Mouse (Mus musculus) heart, embryonic 11.5 days (tissue): ENCODE measurements around the gene Fam104a. TPM values are rescaled to one million over a fixed set of nuclear protein-coding genes. Genes with fewer than 3 reads are reported as not detected.

Experiments
- ATAC-seq: fragments of 200-750 bp; cut with Nextera tagmentation; replicated peaks from 2 replicates; pipeline ENCODE4 v1.8.0; 2017; ENCODE audit warnings: moderate library complexity; ENCODE audit not compliant: insufficient number of reproducible peaks, low FRiP score, low TSS enrichment
- H3K27ac ChIP-seq: fragments of 300-500 bp; sonication (generic); 2 replicates; pipeline ENCODE4 v1.5.1; 2014; ENCODE audit warnings: mild to moderate bottlenecking, low read depth, low read length
- H3K27me3 ChIP-seq: fragments of 300-500 bp; sonication (generic); 2 replicates; pipeline ENCODE4 v1.6.1; 2014; ENCODE audit warnings: mild to moderate bottlenecking, low read length, mixed read lengths; ENCODE audit not compliant: control insufficient read depth, insufficient read depth
- H3K36me3 ChIP-seq: fragments of 300-500 bp; sonication (generic); 2 replicates; pipeline ENCODE4 v1.6.1; 2014; ENCODE audit warnings: mild to moderate bottlenecking, low read length, moderate library complexity, mixed read lengths; ENCODE audit not compliant: control insufficient read depth, insufficient read depth
- H3K4me1 ChIP-seq: fragments of 300-500 bp; sonication (generic); 2 replicates; pipeline ENCODE4 v1.6.1; 2014; ENCODE audit warnings: low read length; ENCODE audit not compliant: control insufficient read depth, insufficient read depth
- H3K4me2 ChIP-seq: fragments of 300-500 bp; sonication (generic); 2 replicates; pipeline ENCODE4 v1.6.1; 2014; ENCODE audit warnings: mild to moderate bottlenecking, moderate library complexity
- H3K4me3 ChIP-seq: fragments of 300-500 bp; sonication (generic); 2 replicates; pipeline ENCODE4 v1.5.1; 2014; ENCODE audit warnings: low read depth, low read length
- H3K9ac ChIP-seq: fragments of 300-500 bp; sonication (generic); 2 replicates; pipeline ENCODE4 v1.6.1; 2014; ENCODE audit warnings: mild to moderate bottlenecking, low read depth, low read length, moderate library complexity
- H3K9me3 ChIP-seq: fragments of 300-500 bp; sonication (generic); replicated peaks from 2 replicates; pipeline ENCODE4 v1.6.1; 2016; ENCODE audit warnings: low read length; ENCODE audit not compliant: control insufficient read depth
- WGBS: fragments of 180-500 bp; shearing (Covaris S2); extraction: QIAGEN DNeasy Blood & Tissue Kit; methylation state at CpG from one replicate; pipeline ENCODE4 v1.1.7; 2014; ENCODE audit not compliant: insufficient replicate concordance; 5-methylcytosine and 5-hydroxymethylcytosine counted together
- polyA plus RNA-seq: library from polyadenylated mRNA; unstranded; fragments of >200 nt; fragmentation: Nextera tagmentation; extraction: Ambion mirVana; gene quantifications from 2 replicates; pipeline ENCODE4 v1.2.1, GENCODE M21; 2014

Gene Fam104a
- polyA plus RNA-seq, 1 experiment from 2014 or later, result 54.7 TPM

DNA sequence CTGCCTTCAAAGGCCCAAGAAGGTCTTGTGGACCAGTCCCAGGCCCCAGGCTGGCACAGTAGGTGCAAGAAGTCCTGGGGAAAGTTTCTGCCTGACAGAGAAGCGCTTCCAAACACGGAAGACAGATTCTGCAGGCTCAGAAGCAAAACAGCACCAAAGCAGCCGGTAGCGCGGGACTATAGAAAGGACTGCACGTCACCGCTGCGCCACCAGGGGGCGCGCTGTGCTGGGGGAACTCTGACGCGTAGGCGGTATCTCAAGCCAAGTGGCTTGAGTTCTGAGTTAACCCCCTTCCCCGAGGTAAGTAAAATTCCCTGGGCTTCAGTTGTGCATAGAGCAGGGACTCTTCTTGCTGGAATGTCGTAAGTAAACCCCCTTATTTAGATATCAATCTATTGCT lies 35.8 kb downstream of the Fam104a start:
- Histone ChIP-seq H3K27ac (no peak overlapping the region), H3K4me2 (peak overlapping the region; percentile 43), H3K4me3 (peak overlapping the region; percentile 12; the same call in 1 of the 2 replicates), H3K9ac (0 out of 2 replicates have a peak overlapping the region, but pooled peaks have one; percentile 40), H3K9me3 (no peaks in the 10 kb centered on the region), H3K36me3 (peaks cover 11% of the 10 kb centered on the region), H3K4me1 (peaks cover 13% of the 10 kb centered on the region), H3K27me3 (no peaks in the 10 kb centered on the region)
- 3% methylated on average over 15 of the region's 15 CpGs for WGBS
- no peak for ATAC-seq

DNA sequence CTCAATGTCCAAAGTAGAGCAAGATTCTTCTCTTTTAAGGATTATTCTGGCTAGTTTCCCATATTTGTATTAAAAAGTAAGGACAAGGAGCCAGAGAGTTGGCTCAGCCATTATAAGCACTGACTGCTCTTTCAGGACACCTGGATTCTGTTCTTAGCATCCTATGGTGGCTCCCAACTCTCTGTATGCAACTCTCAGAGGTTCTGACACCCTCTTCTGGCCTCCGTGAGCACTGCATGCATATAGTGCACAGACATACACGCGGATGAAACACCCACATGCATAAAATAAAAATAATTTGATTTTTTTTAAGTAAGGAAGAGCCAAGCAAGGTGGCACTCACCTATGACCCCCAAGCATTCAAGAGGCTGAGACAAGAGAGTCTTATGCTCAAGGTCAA lies 38.8 kb downstream of the Fam104a start:
- no peak overlapping the region for H3K27ac ChIP-seq
- no peaks in the 10 kb centered on the region for H3K36me3 ChIP-seq
- WGBS, result 86% methylated on average over 3 of the region's 3 CpGs
- no peaks in the 10 kb centered on the region for H3K9me3 ChIP-seq
- H3K4me1 ChIP-seq, result peaks cover 9% of the 10 kb centered on the region
- no peaks in the 10 kb centered on the region for H3K27me3 ChIP-seq
- no peak overlapping the region for H3K9ac ChIP-seq
- no peak for ATAC-seq
- no peak overlapping the region for H3K4me2 ChIP-seq
- no peak overlapping the region for H3K4me3 ChIP-seq

DNA sequence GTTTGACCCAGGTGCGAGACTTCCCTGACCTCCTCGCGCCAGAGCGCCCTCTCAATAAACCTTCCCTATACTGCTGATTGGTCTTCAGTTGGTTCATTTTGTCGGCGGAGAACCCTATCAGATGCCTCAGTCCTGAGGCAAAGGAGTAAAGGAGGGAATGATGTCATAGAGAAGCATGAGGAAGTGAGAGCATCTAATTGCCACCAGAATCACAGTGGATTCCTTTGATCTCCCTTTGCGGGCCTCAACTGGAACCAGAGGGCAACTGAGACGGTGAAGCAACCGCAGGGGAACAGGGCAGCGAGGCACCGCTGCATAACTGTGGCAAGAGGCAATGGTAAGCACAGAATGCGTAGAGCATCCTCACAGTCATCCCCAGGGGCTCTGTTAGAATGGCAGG lies 45.3 kb downstream of the Fam104a start:
- Histone ChIP-seq H3K4me2 (no peak overlapping the region), H3K27me3 (no peaks in the 10 kb centered on the region), H3K9ac (no peak overlapping the region), H3K4me1 (no peaks in the 10 kb centered on the region), H3K27ac (no peak overlapping the region), H3K36me3 (no peaks in the 10 kb centered on the region), H3K9me3 (no peaks in the 10 kb centered on the region), H3K4me3 (no peak overlapping the region)
- WGBS, result 84% methylated on average over 12 of the region's 12 CpGs
- ATAC-seq, result no peak

DNA sequence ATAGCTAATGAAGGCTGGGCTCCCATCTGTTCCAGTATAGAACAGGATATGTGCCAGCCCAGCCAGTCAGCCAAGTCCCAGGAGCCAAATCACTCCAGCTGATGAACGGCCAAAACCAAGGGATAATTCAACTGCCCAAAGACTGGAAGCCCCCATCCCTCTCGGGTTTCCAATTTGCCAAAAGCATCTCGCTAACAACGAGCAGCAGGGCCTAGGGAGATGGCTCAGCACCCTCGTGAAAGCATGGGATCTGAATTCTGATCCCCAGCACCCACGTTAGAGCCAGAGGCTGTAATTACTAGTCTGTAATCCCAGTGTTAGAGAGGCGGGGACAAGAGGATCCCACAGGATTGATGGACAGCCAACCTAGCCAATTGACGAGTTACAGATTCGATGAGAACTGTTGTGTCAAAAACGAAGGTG lies 49.2 kb downstream of the Fam104a start:
- no peak for ATAC-seq
- H3K9me3 ChIP-seq, result no peaks in the 10 kb centered on the region
- 70% methylated on average over 10 of the region's 10 CpGs for WGBS
- no peaks in the 10 kb centered on the region for H3K27me3 ChIP-seq
- no peak overlapping the region for H3K27ac ChIP-seq
- H3K4me3 ChIP-seq, result no peak overlapping the region
- H3K36me3 ChIP-seq, result no peaks in the 10 kb centered on the region
- H3K4me1 ChIP-seq, result no peaks in the 10 kb centered on the region
- H3K4me2 ChIP-seq, result no peak overlapping the region
- H3K9ac ChIP-seq, result no peak overlapping the region

DNA sequence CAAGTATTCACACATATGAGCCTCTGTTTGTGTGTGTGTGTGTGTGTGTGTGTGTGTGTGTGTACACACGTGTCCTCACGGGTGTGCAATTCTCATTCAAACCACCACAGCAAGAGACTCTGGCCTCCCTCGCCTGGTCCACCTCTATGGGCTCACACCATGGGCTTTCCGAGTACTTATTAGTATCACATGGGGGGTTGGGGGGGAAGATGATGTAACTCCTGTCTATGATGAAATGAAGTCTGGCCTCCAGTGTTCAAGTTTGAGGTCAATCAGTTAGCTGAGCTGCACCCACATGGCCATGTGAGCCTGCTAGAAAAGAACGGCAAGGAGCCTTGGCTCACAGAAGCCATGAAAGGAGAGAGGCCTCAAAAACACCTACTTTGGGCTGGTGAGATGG lies 50.6 kb downstream of the Fam104a start:
- Histone ChIP-seq H3K9me3 (no peaks in the 10 kb centered on the region), H3K4me2 (no peak overlapping the region), H3K27ac (no peak overlapping the region), H3K36me3 (no peaks in the 10 kb centered on the region), H3K27me3 (no peaks in the 10 kb centered on the region), H3K4me1 (no peaks in the 10 kb centered on the region), H3K9ac (no peak overlapping the region), H3K4me3 (no peak overlapping the region)
- 90% methylated on average over 5 of the region's 5 CpGs for WGBS
- no peak for ATAC-seq

DNA sequence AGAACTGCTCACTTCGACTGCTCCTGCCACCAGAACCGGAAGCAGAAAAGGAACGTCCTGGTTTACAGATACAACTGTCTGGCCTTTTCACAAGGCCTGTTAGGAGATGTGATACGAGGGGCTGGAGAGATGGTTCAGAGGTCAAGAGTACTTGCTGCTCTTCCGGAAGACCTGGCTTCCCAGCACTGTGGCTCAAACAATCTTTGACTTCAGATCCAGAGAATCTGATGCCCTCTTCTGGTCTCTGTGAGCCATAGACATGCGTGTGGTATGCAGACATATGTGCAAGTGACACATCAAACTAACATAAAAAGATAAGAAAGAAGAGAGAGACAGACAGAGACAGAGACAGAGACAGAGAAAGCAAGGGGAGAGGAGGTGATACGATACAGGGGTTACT lies 51.7 kb downstream of the Fam104a start:
- no peak for ATAC-seq
- H3K27me3 ChIP-seq, result no peaks in the 10 kb centered on the region
- no peaks in the 10 kb centered on the region for H3K9me3 ChIP-seq
- H3K27ac ChIP-seq, result no peak overlapping the region
- H3K36me3 ChIP-seq, result no peaks in the 10 kb centered on the region
- 73% methylated on average over 7 of the region's 7 CpGs for WGBS
- H3K4me1 ChIP-seq, result no peaks in the 10 kb centered on the region
- H3K4me3 ChIP-seq, result no peak overlapping the region
- no peak overlapping the region for H3K9ac ChIP-seq
- no peak overlapping the region for H3K4me2 ChIP-seq

DNA sequence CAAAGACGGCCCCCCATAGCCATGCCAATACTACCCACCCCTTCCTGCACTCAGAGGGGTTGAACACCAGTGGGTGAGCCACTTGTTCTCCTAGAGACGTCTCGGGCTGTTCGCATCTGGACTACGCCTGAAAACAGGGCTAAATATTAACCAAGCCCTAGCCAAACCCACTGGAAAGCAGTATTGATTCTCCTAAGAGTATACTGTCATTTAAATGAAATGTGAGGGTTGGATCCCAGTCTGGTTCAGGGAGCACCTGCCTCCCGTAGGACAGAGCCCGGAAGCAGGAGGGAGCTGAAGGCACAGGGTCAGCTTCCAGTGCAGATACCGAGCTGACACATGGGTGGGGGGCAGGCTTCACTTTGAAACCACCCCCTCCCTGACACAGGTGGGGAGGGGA lies 52.1 kb downstream of the Fam104a start:
- Histone ChIP-seq H3K9ac (no peak overlapping the region), H3K27ac (no peak overlapping the region), H3K27me3 (no peaks in the 10 kb centered on the region), H3K9me3 (no peaks in the 10 kb centered on the region), H3K36me3 (no peaks in the 10 kb centered on the region), H3K4me1 (no peaks in the 10 kb centered on the region), H3K4me2 (no peak overlapping the region), H3K4me3 (no peak overlapping the region)
- ATAC-seq, result no peak
- WGBS, result 73% methylated on average over 8 of the region's 8 CpGs

DNA sequence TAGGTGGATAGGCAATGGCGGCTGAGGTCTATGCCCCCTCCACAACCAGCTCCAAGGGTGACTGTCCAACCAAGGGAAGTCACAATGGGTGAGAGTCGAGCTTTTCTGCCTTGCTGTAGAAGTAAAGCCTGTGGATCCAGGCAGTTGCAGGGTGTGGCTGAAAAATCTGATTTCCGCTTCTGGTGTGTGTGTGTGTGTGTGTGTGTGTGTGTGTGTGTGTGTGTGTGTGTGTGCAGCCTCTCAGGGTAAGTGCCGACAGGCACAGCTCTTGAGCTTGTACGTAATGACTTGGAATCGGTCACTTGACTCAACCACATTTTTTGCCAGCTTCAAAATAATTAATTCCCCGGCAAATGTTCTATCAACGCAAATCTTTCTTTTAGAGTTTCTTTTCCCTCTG lies 52.7 kb downstream of the Fam104a start:
- Histone ChIP-seq H3K9ac (no peak overlapping the region), H3K9me3 (no peaks in the 10 kb centered on the region), H3K4me3 (no peak overlapping the region), H3K27me3 (no peaks in the 10 kb centered on the region), H3K36me3 (no peaks in the 10 kb centered on the region), H3K27ac (no peak overlapping the region), H3K4me1 (no peaks in the 10 kb centered on the region), H3K4me2 (no peak overlapping the region)
- 74% methylated on average over 8 of the region's 8 CpGs for WGBS
- ATAC-seq, result no peak

DNA sequence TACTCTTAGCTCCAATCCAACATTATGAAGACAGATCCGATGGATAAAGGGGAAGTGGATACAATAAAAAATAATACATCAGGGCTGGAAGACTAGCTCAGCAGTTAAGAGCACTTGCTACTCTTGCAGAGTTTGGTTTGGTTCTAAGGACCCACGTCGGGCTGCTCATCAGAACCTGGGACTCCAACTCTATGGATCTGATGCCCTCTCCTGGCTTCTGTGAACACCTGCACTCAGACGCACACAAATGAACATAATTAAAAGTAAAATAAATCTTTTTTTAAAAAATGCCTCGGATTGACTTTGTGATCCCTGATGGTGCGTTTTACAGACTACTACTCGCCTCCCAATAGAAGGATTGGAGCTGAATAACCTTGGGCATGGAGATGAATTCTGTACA lies 53.3 kb downstream of the Fam104a start:
- 53% methylated on average over 7 of the region's 7 CpGs for WGBS
- Histone ChIP-seq H3K9me3 (no peaks in the 10 kb centered on the region), H3K27me3 (no peaks in the 10 kb centered on the region), H3K4me1 (no peaks in the 10 kb centered on the region), H3K9ac (no peak overlapping the region), H3K27ac (no peak overlapping the region), H3K4me2 (no peak overlapping the region), H3K4me3 (no peak overlapping the region), H3K36me3 (no peaks in the 10 kb centered on the region)
- no peak for ATAC-seq
